Mouse (Mus musculus): ENCODE data around the gene Cask. TPM values are rescaled to one million over a fixed set of nuclear protein-coding genes. Genes with fewer than 3 reads are reported as not detected.

The Cask gene
- polyA plus RNA-seq, 1 experiment, result 0.15 TPM

GRCm38 (mm10) chrX:13518781-13519407 is 332.3 kb downstream of the Cask start:
- Histone ChIP-seq H3K27me3 (ENCODE audit: control insufficient read depth) (no peaks in the 10 kb centered on the region), H3K4me1 (ENCODE audit: control insufficient read depth) (no peaks in the 10 kb centered on the region), H3K4me3 (replicated peaks) (no peak overlapping the region), H3K9me3 (ENCODE audit: control insufficient read depth, low read length) (no peaks in the 10 kb centered on the region), H3K36me3 (ENCODE audit: control insufficient read depth) (no peaks in the 10 kb centered on the region)
- TF ChIP-seq GATA1 (IDR thresholded peaks at IDR 0.05; ENCODE audit: low read length) (no peak), TAL1 (IDR thresholded peaks at IDR 0.05; ENCODE audit: low read length) (no peak)

- TF ChIP-seq TAL1 (IDR thresholded peaks at IDR 0.05; ENCODE audit: low read length) (no peak), GATA1 (IDR thresholded peaks at IDR 0.05; ENCODE audit: low read length) (no peak)
- Histone ChIP-seq H3K4me3 (replicated peaks) (no peak overlapping the region), H3K27me3 (ENCODE audit: control insufficient read depth) (no peaks in the 10 kb centered on the region), H3K9me3 (ENCODE audit: control insufficient read depth, low read length) (no peaks in the 10 kb centered on the region), H3K4me1 (ENCODE audit: control insufficient read depth) (no peaks in the 10 kb centered on the region), H3K36me3 (ENCODE audit: control insufficient read depth) (no peaks in the 10 kb centered on the region)
These were observed 333.1 kb downstream of the Cask start for GRCm38 (mm10) chrX:13518019-13518418.

- Histone ChIP-seq H3K9me3 (ENCODE audit: control insufficient read depth, low read length) (no peaks in the 10 kb centered on the region), H3K4me3 (replicated peaks) (no peak overlapping the region), H3K4me1 (ENCODE audit: control insufficient read depth) (no peaks in the 10 kb centered on the region), H3K27me3 (ENCODE audit: control insufficient read depth) (no peaks in the 10 kb centered on the region), H3K36me3 (ENCODE audit: control insufficient read depth) (no peaks in the 10 kb centered on the region)
- TF ChIP-seq GATA1 (IDR thresholded peaks at IDR 0.05; ENCODE audit: low read length), result no peak
- TF ChIP-seq TAL1 (IDR thresholded peaks at IDR 0.05; ENCODE audit: low read length), result no peak
These were observed 334.7 kb downstream of the Cask start for GRCm38 (mm10) chrX:13516451-13516850.

- no peak for TF ChIP-seq TAL1 (IDR thresholded peaks at IDR 0.05; ENCODE audit: low read length)
- no peak for TF ChIP-seq GATA1 (IDR thresholded peaks at IDR 0.05; ENCODE audit: low read length)
- Histone ChIP-seq H3K27me3 (ENCODE audit: control insufficient read depth) (no peaks in the 10 kb centered on the region), H3K36me3 (ENCODE audit: control insufficient read depth) (no peaks in the 10 kb centered on the region), H3K4me3 (replicated peaks) (no peak overlapping the region), H3K9me3 (ENCODE audit: control insufficient read depth, low read length) (no peaks in the 10 kb centered on the region), H3K4me1 (ENCODE audit: control insufficient read depth) (no peaks in the 10 kb centered on the region)
These were observed 337.3 kb downstream of the Cask start for GRCm38 (mm10) chrX:13513864-13514263.

GRCm38 (mm10) chrX:13513127-13513526 is 338.0 kb downstream of the Cask start:
- TF ChIP-seq TAL1 (IDR thresholded peaks at IDR 0.05; ENCODE audit: low read length), result no peak
- no peak for TF ChIP-seq GATA1 (IDR thresholded peaks at IDR 0.05; ENCODE audit: low read length)
- no peaks in the 10 kb centered on the region for H3K9me3 ChIP-seq (ENCODE audit: control insufficient read depth, low read length)
- no peaks in the 10 kb centered on the region for H3K4me1 ChIP-seq (ENCODE audit: control insufficient read depth)
- H3K36me3 ChIP-seq (ENCODE audit: control insufficient read depth), result no peaks in the 10 kb centered on the region
- H3K4me3 ChIP-seq (replicated peaks), result no peak overlapping the region
- H3K27me3 ChIP-seq (ENCODE audit: control insufficient read depth), result no peaks in the 10 kb centered on the region

GRCm38 (mm10) chrX:13506376-13506775 is 344.8 kb downstream of the Cask start:
- Histone ChIP-seq H3K4me3 (replicated peaks) (no peak overlapping the region), H3K9me3 (ENCODE audit: control insufficient read depth, low read length) (no peaks in the 10 kb centered on the region), H3K36me3 (ENCODE audit: control insufficient read depth) (no peaks in the 10 kb centered on the region), H3K27me3 (ENCODE audit: control insufficient read depth) (no peaks in the 10 kb centered on the region), H3K4me1 (ENCODE audit: control insufficient read depth) (peaks cover 5% of the 10 kb centered on the region; the same call in 1 of the 2 replicates)
- TF ChIP-seq TAL1 (IDR thresholded peaks at IDR 0.05; ENCODE audit: low read length) (no peak), GATA1 (IDR thresholded peaks at IDR 0.05; ENCODE audit: low read length) (no peak)

- Histone ChIP-seq H3K36me3 (ENCODE audit: control insufficient read depth) (no peaks in the 10 kb centered on the region), H3K4me3 (replicated peaks) (no peak overlapping the region), H3K4me1 (ENCODE audit: control insufficient read depth) (peaks cover 5% of the 10 kb centered on the region; the same call in 1 of the 2 replicates)
These were observed 346.8 kb downstream of the Cask start for GRCm38 (mm10) chrX:13504389-13504788.

GRCm38 (mm10) chrX:13502862-13503375 is 348.2 kb downstream of the Cask start:
- TF ChIP-seq GATA1 (IDR thresholded peaks at IDR 0.05; ENCODE audit: low read length) (no peak), TAL1 (IDR thresholded peaks at IDR 0.05; ENCODE audit: low read length) (no peak)
- Histone ChIP-seq H3K36me3 (ENCODE audit: control insufficient read depth) (no peaks in the 10 kb centered on the region), H3K4me1 (ENCODE audit: control insufficient read depth) (peaks cover 5% of the 10 kb centered on the region; the same call in 1 of the 2 replicates), H3K4me3 (replicated peaks) (no peak overlapping the region), H3K9me3 (ENCODE audit: control insufficient read depth, low read length) (no peaks in the 10 kb centered on the region), H3K27me3 (ENCODE audit: control insufficient read depth) (no peaks in the 10 kb centered on the region)

More at GRCm38 (mm10) chrX:13504389-13504788, 346.8 kb downstream of the Cask start:
- no peak for TF ChIP-seq TAL1 (IDR thresholded peaks at IDR 0.05; ENCODE audit: low read length)
- no peak for TF ChIP-seq GATA1 (IDR thresholded peaks at IDR 0.05; ENCODE audit: low read length)
- Histone ChIP-seq H3K9me3 (ENCODE audit: control insufficient read depth, low read length) (no peaks in the 10 kb centered on the region), H3K27me3 (ENCODE audit: control insufficient read depth) (no peaks in the 10 kb centered on the region)

- Histone ChIP-seq H3K4me3 (replicated peaks) (no peak overlapping the region), H3K9me3 (ENCODE audit: control insufficient read depth, low read length) (no peaks in the 10 kb centered on the region), H3K4me1 (ENCODE audit: control insufficient read depth) (peaks cover 24% of the 10 kb centered on the region), H3K36me3 (ENCODE audit: control insufficient read depth) (no peaks in the 10 kb centered on the region), H3K27me3 (ENCODE audit: control insufficient read depth) (no peaks in the 10 kb centered on the region)
- no peak for TF ChIP-seq TAL1 (IDR thresholded peaks at IDR 0.05; ENCODE audit: low read length)
- TF ChIP-seq GATA1 (IDR thresholded peaks at IDR 0.05; ENCODE audit: low read length), result no peak
These were observed 350.9 kb downstream of the Cask start for GRCm38 (mm10) chrX:13500284-13500683.
